Mouse (Mus musculus) lung, postnatal 0 days (tissue): ENCODE results near the gene Clca1.

ENCODE experiments used
- CTCF ChIP-seq: IDR thresholded peaks from 2 replicates; pipeline ENCODE4 v1.5.1; 2016; ENCODE audit warnings: antibody characterized with exemption, mild to moderate bottlenecking
- EP300 ChIP-seq: IDR thresholded peaks from 2 replicates; pipeline ENCODE4 v1.6.1; 2016; ENCODE audit warnings: antibody characterized with exemption, mild to moderate bottlenecking, control low read depth

GRCm38 (mm10) chr3:144980551-144980950 is 52.0 kb downstream of the Clca1 start:
- TF ChIP-seq CTCF (no peak), EP300 (no peak)
